Mouse (Mus musculus): Measurements from ENCODE around the gene Ptpn6. TPM values are rescaled to one million over a fixed set of nuclear protein-coding genes. Genes with fewer than 3 reads are reported as not detected.
A peak's percentile ranks its signal among the peaks of the same experiment; 100 is the strongest.

Gene Ptpn6
- polyA plus RNA-seq, 1 experiment from 2014 or later, result 4.8 TPM

- 62% methylated on average over 3 of the region's 3 CpGs for WGBS
Measured at GRCm38 (mm10) chr6:124702784-124703103, 35.8 kb downstream of the Ptpn6 start.

GRCm38 (mm10) chr6:124702102-124702783 lies 36.3 kb downstream of the Ptpn6 start:
- ATAC-seq (replicated peaks; ENCODE audit: low FRiP score) (peak; percentile 27; the same call in 1 of the 2 replicates), DNase-seq (ENCODE audit: low spot score) (no peak)
- no peak overlapping the region for H3K4me3 ChIP-seq (ENCODE audit: low read depth, low read length)
- no peak overlapping the region for H3K4me2 ChIP-seq (ENCODE audit: low read depth, low read length, severe bottlenecking)
- no peak overlapping the region for H3K27ac ChIP-seq (ENCODE audit: low read depth, low read length)
- H3K9ac ChIP-seq (ENCODE audit: low read length), result no peak overlapping the region
- no peaks in the 10 kb centered on the region for H3K9me3 ChIP-seq (ENCODE audit: control insufficient read depth, low read length)
- H3K4me1 ChIP-seq (replicated peaks; ENCODE audit: control insufficient read depth, insufficient read depth, low read length), result no peaks in the 10 kb centered on the region
- 92% methylated on average over 17 of the region's 17 CpGs for WGBS
- no peaks in the 10 kb centered on the region for H3K27me3 ChIP-seq (ENCODE audit: control insufficient read depth, insufficient read depth, low read length)
- peaks cover 19% of the 10 kb centered on the region; the same call in 1 of the 2 replicates for H3K36me3 ChIP-seq (ENCODE audit: control insufficient read depth, insufficient read depth, low read length)

More at GRCm38 (mm10) chr6:124702784-124703103, 35.8 kb downstream of the Ptpn6 start:
- H3K9ac ChIP-seq (ENCODE audit: low read length), result no peak overlapping the region
- H3K4me2 ChIP-seq (ENCODE audit: low read depth, low read length, severe bottlenecking), result no peak overlapping the region
- ATAC-seq (replicated peaks; ENCODE audit: low FRiP score) (peak; percentile 71), DNase-seq (ENCODE audit: low spot score) (peak; percentile 80)
- no peaks in the 10 kb centered on the region for H3K9me3 ChIP-seq (ENCODE audit: control insufficient read depth, low read length)
- H3K4me3 ChIP-seq (ENCODE audit: low read depth, low read length), result no peak overlapping the region
- H3K27me3 ChIP-seq (ENCODE audit: control insufficient read depth, insufficient read depth, low read length), result no peaks in the 10 kb centered on the region
- peaks cover 19% of the 10 kb centered on the region; the same call in 1 of the 2 replicates for H3K36me3 ChIP-seq (ENCODE audit: control insufficient read depth, insufficient read depth, low read length)
- H3K4me1 ChIP-seq (replicated peaks; ENCODE audit: control insufficient read depth, insufficient read depth, low read length), result no peaks in the 10 kb centered on the region
- no peak overlapping the region for H3K27ac ChIP-seq (ENCODE audit: low read depth, low read length)

GRCm38 (mm10) chr6:124701338-124701737 lies 37.2 kb downstream of the Ptpn6 start:
- no peak overlapping the region for H3K4me2 ChIP-seq (ENCODE audit: low read depth, low read length, severe bottlenecking)
- no peaks in the 10 kb centered on the region for H3K9me3 ChIP-seq (ENCODE audit: control insufficient read depth, low read length)
- DNase-seq (ENCODE audit: low spot score) (no peak), ATAC-seq (replicated peaks; ENCODE audit: low FRiP score) (no peak)
- no peak overlapping the region for H3K27ac ChIP-seq (ENCODE audit: low read depth, low read length)
- H3K27me3 ChIP-seq (ENCODE audit: control insufficient read depth, insufficient read depth, low read length), result no peaks in the 10 kb centered on the region
- H3K4me3 ChIP-seq (ENCODE audit: low read depth, low read length), result no peak overlapping the region
- peaks cover 19% of the 10 kb centered on the region; the same call in 1 of the 2 replicates for H3K36me3 ChIP-seq (ENCODE audit: control insufficient read depth, insufficient read depth, low read length)
- no peaks in the 10 kb centered on the region for H3K4me1 ChIP-seq (replicated peaks; ENCODE audit: control insufficient read depth, insufficient read depth, low read length)
- WGBS, result 85% methylated on average over 8 of the region's 8 CpGs
- no peak overlapping the region for H3K9ac ChIP-seq (ENCODE audit: low read length)

- ATAC-seq (replicated peaks; ENCODE audit: low FRiP score), result no peak
- H3K27ac ChIP-seq (ENCODE audit: low read depth, low read length), result no peak overlapping the region
- H3K36me3 ChIP-seq (ENCODE audit: control insufficient read depth, insufficient read depth, low read length), result peaks cover 15% of the 10 kb centered on the region; the same call in 1 of the 2 replicates
- no peaks in the 10 kb centered on the region for H3K9me3 ChIP-seq (ENCODE audit: control insufficient read depth, low read length)
- H3K27me3 ChIP-seq (ENCODE audit: control insufficient read depth, insufficient read depth, low read length), result no peaks in the 10 kb centered on the region
- no peak overlapping the region for H3K4me3 ChIP-seq (ENCODE audit: low read depth, low read length)
- no peak for DNase-seq (ENCODE audit: low spot score)
- H3K4me1 ChIP-seq (replicated peaks; ENCODE audit: control insufficient read depth, insufficient read depth, low read length), result no peaks in the 10 kb centered on the region
- H3K9ac ChIP-seq (ENCODE audit: low read length), result no peak overlapping the region
- 91% methylated on average over 11 of the region's 11 CpGs for WGBS
- no peak overlapping the region for H3K4me2 ChIP-seq (ENCODE audit: low read depth, low read length, severe bottlenecking)
Measured at GRCm38 (mm10) chr6:124699962-124700610, 38.4 kb downstream of the Ptpn6 start.

GRCm38 (mm10) chr6:124699366-124699765 lies 39.1 kb downstream of the Ptpn6 start:
- ATAC-seq (replicated peaks; ENCODE audit: low FRiP score), result no peak
- WGBS, result 83% methylated on average over 4 of the region's 4 CpGs

GRCm38 (mm10) chr6:124698751-124699150 lies 39.8 kb downstream of the Ptpn6 start:
- peaks cover 7% of the 10 kb centered on the region; the same call in 1 of the 2 replicates for H3K36me3 ChIP-seq (ENCODE audit: control insufficient read depth, insufficient read depth, low read length)
- ATAC-seq (replicated peaks; ENCODE audit: low FRiP score), result no peak
- no peak overlapping the region for H3K27ac ChIP-seq (ENCODE audit: low read depth, low read length)
- no peaks in the 10 kb centered on the region for H3K4me1 ChIP-seq (replicated peaks; ENCODE audit: control insufficient read depth, insufficient read depth, low read length)
- H3K27me3 ChIP-seq (ENCODE audit: control insufficient read depth, insufficient read depth, low read length), result no peaks in the 10 kb centered on the region
- WGBS, result 85% methylated on average over 6 of the region's 6 CpGs
- no peak overlapping the region for H3K9ac ChIP-seq (ENCODE audit: low read length)
- H3K4me2 ChIP-seq (ENCODE audit: low read depth, low read length, severe bottlenecking), result no peak overlapping the region
- no peaks in the 10 kb centered on the region for H3K9me3 ChIP-seq (ENCODE audit: control insufficient read depth, low read length)
- DNase-seq (ENCODE audit: low spot score), result no peak
- H3K4me3 ChIP-seq (ENCODE audit: low read depth, low read length), result no peak overlapping the region

More at GRCm38 (mm10) chr6:124699366-124699765, 39.1 kb downstream of the Ptpn6 start:
- no peaks in the 10 kb centered on the region for H3K9me3 ChIP-seq (ENCODE audit: control insufficient read depth, low read length)
- H3K4me2 ChIP-seq (ENCODE audit: low read depth, low read length, severe bottlenecking), result no peak overlapping the region
- H3K27me3 ChIP-seq (ENCODE audit: control insufficient read depth, insufficient read depth, low read length), result no peaks in the 10 kb centered on the region
- DNase-seq (ENCODE audit: low spot score), result no peak
- no peak overlapping the region for H3K9ac ChIP-seq (ENCODE audit: low read length)
- no peaks in the 10 kb centered on the region for H3K4me1 ChIP-seq (replicated peaks; ENCODE audit: control insufficient read depth, insufficient read depth, low read length)
- H3K36me3 ChIP-seq (ENCODE audit: control insufficient read depth, insufficient read depth, low read length), result peaks cover 11% of the 10 kb centered on the region; the same call in 1 of the 2 replicates
- no peak overlapping the region for H3K4me3 ChIP-seq (ENCODE audit: low read depth, low read length)
- no peak overlapping the region for H3K27ac ChIP-seq (ENCODE audit: low read depth, low read length)

- 93% methylated on average over 7 of the region's 7 CpGs for WGBS
- Histone ChIP-seq H3K27me3 (ENCODE audit: control insufficient read depth, insufficient read depth, low read length) (no peaks in the 10 kb centered on the region), H3K9me3 (ENCODE audit: control insufficient read depth, low read length) (no peaks in the 10 kb centered on the region), H3K27ac (ENCODE audit: low read depth, low read length) (no peak overlapping the region), H3K4me1 (replicated peaks; ENCODE audit: control insufficient read depth, insufficient read depth, low read length) (no peaks in the 10 kb centered on the region), H3K4me2 (ENCODE audit: low read depth, low read length, severe bottlenecking) (no peak overlapping the region), H3K4me3 (ENCODE audit: low read depth, low read length) (no peak overlapping the region), H3K9ac (ENCODE audit: low read length) (no peak overlapping the region), H3K36me3 (ENCODE audit: control insufficient read depth, insufficient read depth, low read length) (no peaks in the 10 kb centered on the region)
- DNase-seq (ENCODE audit: low spot score) (no peak), ATAC-seq (replicated peaks; ENCODE audit: low FRiP score) (no peak)
Measured at GRCm38 (mm10) chr6:124696441-124697150, 41.9 kb downstream of the Ptpn6 start.

- no peak for DNase-seq (ENCODE audit: low spot score)
Measured at GRCm38 (mm10) chr6:124694166-124694955, 44.2 kb downstream of the Ptpn6 start.

More at GRCm38 (mm10) chr6:124694166-124694955, 44.2 kb downstream of the Ptpn6 start:
- Histone ChIP-seq H3K4me2 (ENCODE audit: low read depth, low read length, severe bottlenecking) (no peak overlapping the region), H3K4me3 (ENCODE audit: low read depth, low read length) (no peak overlapping the region), H3K9ac (ENCODE audit: low read length) (no peak overlapping the region), H3K9me3 (ENCODE audit: control insufficient read depth, low read length) (no peaks in the 10 kb centered on the region), H3K27ac (ENCODE audit: low read depth, low read length) (no peak overlapping the region), H3K4me1 (replicated peaks; ENCODE audit: control insufficient read depth, insufficient read depth, low read length) (no peaks in the 10 kb centered on the region), H3K36me3 (ENCODE audit: control insufficient read depth, insufficient read depth, low read length) (no peaks in the 10 kb centered on the region), H3K27me3 (ENCODE audit: control insufficient read depth, insufficient read depth, low read length) (no peaks in the 10 kb centered on the region)
- WGBS, result 87% methylated on average over 15 of the region's 15 CpGs
- no peak for ATAC-seq (replicated peaks; ENCODE audit: low FRiP score)

Data from forebrain, embryonic 11.5 days (tissue).